Mouse (Mus musculus): ENCODE data around the gene Pttg1. TPM values are rescaled to one million over a fixed set of nuclear protein-coding genes. Genes with fewer than 3 reads are reported as not detected.

Gene Pttg1
- polyA plus RNA-seq, 1 experiment from 2014 or later, result 101 TPM

DNA sequence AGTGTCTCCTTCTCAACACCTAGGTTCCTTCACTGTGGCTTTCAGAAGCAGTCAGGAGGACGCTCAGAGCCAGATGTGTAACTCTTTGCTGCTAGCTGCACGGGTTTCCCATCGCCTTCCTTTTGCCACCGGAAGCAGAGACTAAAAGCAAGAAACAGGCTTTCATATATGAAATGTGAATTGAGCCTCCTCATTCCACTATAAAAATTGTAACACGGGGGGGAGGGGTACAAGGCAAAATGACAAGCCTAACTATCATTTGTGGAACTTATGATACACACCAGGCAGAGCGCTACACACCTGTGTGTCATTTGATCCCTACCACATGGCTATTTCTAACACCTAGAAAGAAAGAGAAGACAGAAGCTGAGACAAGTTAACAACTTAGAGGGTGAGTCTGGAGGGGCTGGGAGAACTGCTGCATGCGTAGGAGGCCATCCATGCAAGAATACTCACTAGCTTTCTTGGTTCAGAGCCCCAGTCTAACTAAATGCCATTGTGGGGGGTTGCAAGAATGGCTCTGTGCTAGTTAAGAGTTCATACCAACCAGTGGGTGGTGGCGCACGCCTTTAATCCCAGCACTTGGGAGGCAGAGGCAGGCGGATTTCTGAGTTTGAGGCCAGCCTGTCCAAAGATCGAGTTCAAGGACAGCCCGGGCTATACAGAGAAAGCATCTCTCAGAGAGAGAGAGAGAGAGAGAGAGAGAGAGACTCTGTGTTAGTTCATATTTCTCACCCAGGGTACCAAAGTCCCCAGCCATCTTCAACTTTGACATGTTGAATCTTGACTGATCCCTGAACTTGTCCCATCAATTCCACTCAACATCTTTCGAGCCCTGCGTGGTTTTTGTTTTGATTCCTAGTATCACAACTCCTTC, 38.8 kb downstream of the Pttg1 start:
- Histone ChIP-seq H3K4me3 (no peak overlapping the region), H3K27ac (no peak overlapping the region), H3K4me1 (peaks cover 5% of the 10 kb centered on the region; the same call in 1 of the 2 replicates), H3K27me3 (no peaks in the 10 kb centered on the region), H3K4me2 (replicated peaks) (no peak overlapping the region), H3K9ac (no peak overlapping the region), H3K9me3 (no peaks in the 10 kb centered on the region), H3K36me3 (no peaks in the 10 kb centered on the region)
- no peak for ATAC-seq (ENCODE audit: insufficient number of reproducible peaks, insufficient read depth, low FRiP score, low TSS enrichment)
- 92% methylated on average over 14 of the region's 14 CpGs for WGBS

DNA sequence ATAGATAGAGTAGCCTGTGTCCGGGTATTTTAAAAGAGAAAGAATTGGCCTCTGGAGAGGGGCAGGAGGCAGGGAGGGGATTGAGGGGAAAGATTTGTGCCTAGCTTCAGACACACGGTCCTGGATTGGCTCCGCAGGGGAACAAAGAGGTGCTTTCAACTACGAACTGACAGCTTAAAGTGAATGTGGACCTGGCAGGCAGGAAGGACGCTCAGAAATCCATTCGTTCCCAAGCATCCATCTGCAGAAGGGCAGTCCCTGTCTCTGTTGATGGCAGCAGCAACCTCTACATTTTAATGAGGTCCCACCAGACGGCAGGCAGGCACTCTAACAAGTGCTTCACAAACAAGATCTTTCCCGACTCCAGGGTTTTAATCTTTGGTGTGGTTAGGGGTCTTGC, 40.3 kb downstream of the Pttg1 start:
- peak overlapping the region; percentile 60 for H3K4me2 ChIP-seq (replicated peaks)
- no peak overlapping the region for H3K27ac ChIP-seq
- peak overlapping the region; percentile 31 for H3K4me3 ChIP-seq
- no peaks in the 10 kb centered on the region for H3K36me3 ChIP-seq
- H3K27me3 ChIP-seq, result no peaks in the 10 kb centered on the region
- H3K9me3 ChIP-seq, result no peaks in the 10 kb centered on the region
- no peak for ATAC-seq (ENCODE audit: insufficient number of reproducible peaks, insufficient read depth, low FRiP score, low TSS enrichment)
- peaks cover 5% of the 10 kb centered on the region; the same call in 1 of the 2 replicates for H3K4me1 ChIP-seq
- 1% methylated on average over 8 of the region's 8 CpGs for WGBS
- 0 out of 2 replicates have a peak overlapping the region, but pooled peaks have one; percentile 20 for H3K9ac ChIP-seq

DNA sequence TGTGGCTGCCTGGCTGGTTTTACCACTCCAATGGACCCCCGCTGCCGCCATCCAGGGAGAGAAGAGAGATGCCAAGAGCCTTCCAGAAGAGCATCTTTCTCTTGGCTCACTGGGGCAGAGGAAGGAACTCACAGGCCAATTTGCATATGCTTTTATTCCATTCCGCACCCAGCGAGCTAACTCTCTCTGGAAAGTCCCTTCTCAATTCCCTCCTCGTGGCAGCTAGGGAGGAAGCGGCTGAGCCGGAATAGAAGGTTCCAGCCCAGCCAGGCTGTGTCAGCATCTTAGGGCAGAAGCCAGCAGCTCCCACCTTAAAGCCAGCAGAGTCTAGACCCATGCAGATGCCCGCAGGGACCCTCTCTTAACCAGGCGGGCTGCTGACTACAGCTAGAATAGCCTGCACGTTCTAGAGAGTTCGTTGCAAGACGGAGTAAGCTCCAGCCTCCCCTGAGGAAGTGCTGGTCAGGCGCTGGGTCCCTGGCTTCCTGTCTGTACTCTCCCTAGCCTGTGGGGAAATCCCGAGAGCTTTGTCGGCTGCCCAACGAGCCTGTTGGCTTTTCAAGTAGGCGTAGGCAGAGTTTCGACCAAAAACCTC, 40.9 kb downstream of the Pttg1 start:
- 2% methylated on average over 18 of the region's 18 CpGs for WGBS
- peak; percentile 72; the same call in 1 of the 2 replicates for ATAC-seq (ENCODE audit: insufficient number of reproducible peaks, insufficient read depth, low FRiP score, low TSS enrichment)
- H3K27me3 ChIP-seq, result no peaks in the 10 kb centered on the region

DNA sequence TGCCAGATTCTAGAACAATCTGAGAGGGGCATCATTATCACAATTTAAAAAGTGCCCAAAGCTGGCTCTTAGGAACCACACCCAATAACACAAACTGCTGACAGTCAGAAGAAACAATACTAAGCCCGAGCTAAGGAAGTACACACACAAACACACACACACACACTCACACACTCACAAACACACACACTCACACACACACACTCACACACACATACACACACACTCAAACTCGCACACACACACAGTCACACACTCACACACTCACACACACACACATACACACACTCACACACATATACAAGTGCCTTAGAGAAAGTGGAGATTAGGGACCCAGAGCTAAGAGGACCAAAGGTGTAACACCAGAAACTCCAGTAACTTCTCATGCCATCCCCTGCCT, 42.5 kb downstream of the Pttg1 start:
- Histone ChIP-seq H3K4me1 (peaks cover 5% of the 10 kb centered on the region; the same call in 1 of the 2 replicates), H3K9ac (no peak overlapping the region), H3K36me3 (no peaks in the 10 kb centered on the region), H3K4me2 (replicated peaks) (no peak overlapping the region), H3K27me3 (no peaks in the 10 kb centered on the region), H3K4me3 (no peak overlapping the region), H3K27ac (no peak overlapping the region), H3K9me3 (no peaks in the 10 kb centered on the region)
- WGBS, result 80% methylated on average over 2 of the region's 2 CpGs
- ATAC-seq (ENCODE audit: insufficient number of reproducible peaks, insufficient read depth, low FRiP score, low TSS enrichment), result no peak

More for the DNA sequence above, 40.9 kb downstream of the Pttg1 start:
- Histone ChIP-seq H3K4me1 (peaks cover 5% of the 10 kb centered on the region; the same call in 1 of the 2 replicates), H3K9ac (0 out of 2 replicates have a peak overlapping the region, but pooled peaks have one; percentile 20), H3K4me2 (replicated peaks) (peak overlapping the region; percentile 60), H3K36me3 (no peaks in the 10 kb centered on the region), H3K9me3 (no peaks in the 10 kb centered on the region), H3K4me3 (peak overlapping the region; percentile 31), H3K27ac (no peak overlapping the region)

DNA sequence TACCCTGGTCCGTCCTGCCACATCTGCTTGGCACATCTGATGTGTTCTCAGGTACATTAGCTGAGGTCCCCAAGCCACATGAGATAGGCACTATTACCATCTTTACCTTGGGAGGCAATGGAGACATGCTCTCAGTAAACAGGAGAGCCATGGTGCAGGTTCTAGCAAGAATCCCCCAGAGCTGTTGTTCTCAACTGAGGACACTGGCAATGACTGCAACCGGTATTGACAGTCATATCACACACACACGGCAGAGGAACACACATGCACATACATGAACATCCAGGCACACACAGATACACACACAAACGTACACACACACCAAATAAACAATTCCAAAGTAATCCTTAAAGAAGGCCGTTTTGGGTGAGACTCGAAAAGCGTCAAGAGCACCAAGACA, 45.1 kb downstream of the Pttg1 start:
- H3K9ac ChIP-seq, result no peak overlapping the region
- H3K9me3 ChIP-seq, result no peaks in the 10 kb centered on the region
- WGBS, result 91% methylated on average over 7 of the region's 7 CpGs
- peaks cover 5% of the 10 kb centered on the region; the same call in 1 of the 2 replicates for H3K4me1 ChIP-seq
- no peak overlapping the region for H3K27ac ChIP-seq
- no peaks in the 10 kb centered on the region for H3K27me3 ChIP-seq
- H3K4me2 ChIP-seq (replicated peaks), result no peak overlapping the region
- no peaks in the 10 kb centered on the region for H3K36me3 ChIP-seq
- no peak overlapping the region for H3K4me3 ChIP-seq
- no peak for ATAC-seq (ENCODE audit: insufficient number of reproducible peaks, insufficient read depth, low FRiP score, low TSS enrichment)

DNA sequence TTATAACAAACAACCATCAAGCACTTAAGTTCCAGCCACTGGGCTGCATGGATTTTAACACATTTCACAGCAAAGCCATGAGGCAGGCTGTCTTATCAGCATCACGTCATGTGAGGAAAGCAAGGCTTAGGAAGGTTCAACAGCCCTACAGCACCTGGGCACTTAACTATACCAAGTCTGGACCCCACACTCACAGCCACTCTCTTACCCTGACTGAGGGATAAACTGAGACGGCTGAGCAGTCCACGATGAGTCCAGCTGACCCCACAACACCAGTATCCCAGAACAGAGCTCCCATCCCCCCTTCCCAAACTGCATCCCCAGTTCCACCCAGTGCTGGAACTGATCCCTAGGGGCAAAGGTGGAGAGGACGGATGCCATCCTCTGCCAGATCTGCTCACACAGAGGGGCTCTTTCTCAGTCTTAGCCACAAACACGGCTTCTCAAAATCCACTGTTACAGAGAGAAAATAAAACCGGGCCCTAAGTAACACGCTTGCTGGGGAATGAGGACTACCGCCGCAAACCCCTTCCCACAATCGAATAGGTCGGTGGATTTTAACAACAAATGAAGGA, 46.1 kb downstream of the Pttg1 start:
- no peak overlapping the region for H3K4me2 ChIP-seq (replicated peaks)
- WGBS, result 77% methylated on average over 11 of the region's 11 CpGs

DNA sequence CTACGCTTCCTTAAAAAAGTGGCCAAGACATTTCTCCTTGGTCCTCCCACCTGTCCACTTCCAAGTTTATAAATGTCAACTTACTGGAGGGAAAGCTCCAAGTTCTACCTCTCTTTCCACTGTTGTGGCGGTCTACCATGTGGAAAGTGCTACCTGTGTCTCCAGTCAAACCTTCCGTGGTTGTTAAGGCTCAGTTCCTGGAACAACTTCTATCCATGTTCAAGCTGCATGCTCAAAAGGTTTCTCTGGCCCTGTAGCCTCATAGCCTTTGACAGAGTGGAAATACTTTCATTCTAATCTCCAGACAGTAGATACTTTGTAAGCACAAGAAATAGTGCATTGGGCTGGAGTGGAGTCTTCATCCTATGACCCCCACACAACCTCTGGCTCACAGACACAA, 46.6 kb downstream of the Pttg1 start:
- WGBS, result 90% methylated on average over 3 of the region's 3 CpGs
- ATAC-seq (ENCODE audit: insufficient number of reproducible peaks, insufficient read depth, low FRiP score, low TSS enrichment), result no peak
- Histone ChIP-seq H3K27me3 (no peaks in the 10 kb centered on the region), H3K36me3 (no peaks in the 10 kb centered on the region), H3K9ac (no peak overlapping the region), H3K27ac (no peak overlapping the region), H3K4me1 (no peaks in the 10 kb centered on the region), H3K4me2 (replicated peaks) (no peak overlapping the region), H3K9me3 (no peaks in the 10 kb centered on the region), H3K4me3 (no peak overlapping the region)

More for the DNA sequence above, 46.1 kb downstream of the Pttg1 start:
- Histone ChIP-seq H3K4me1 (peaks cover 3% of the 10 kb centered on the region; the same call in 1 of the 2 replicates), H3K27me3 (no peaks in the 10 kb centered on the region), H3K9ac (no peak overlapping the region), H3K4me3 (no peak overlapping the region), H3K9me3 (no peaks in the 10 kb centered on the region), H3K36me3 (no peaks in the 10 kb centered on the region), H3K27ac (no peak overlapping the region)
- ATAC-seq (ENCODE audit: insufficient number of reproducible peaks, insufficient read depth, low FRiP score, low TSS enrichment), result no peak

DNA sequence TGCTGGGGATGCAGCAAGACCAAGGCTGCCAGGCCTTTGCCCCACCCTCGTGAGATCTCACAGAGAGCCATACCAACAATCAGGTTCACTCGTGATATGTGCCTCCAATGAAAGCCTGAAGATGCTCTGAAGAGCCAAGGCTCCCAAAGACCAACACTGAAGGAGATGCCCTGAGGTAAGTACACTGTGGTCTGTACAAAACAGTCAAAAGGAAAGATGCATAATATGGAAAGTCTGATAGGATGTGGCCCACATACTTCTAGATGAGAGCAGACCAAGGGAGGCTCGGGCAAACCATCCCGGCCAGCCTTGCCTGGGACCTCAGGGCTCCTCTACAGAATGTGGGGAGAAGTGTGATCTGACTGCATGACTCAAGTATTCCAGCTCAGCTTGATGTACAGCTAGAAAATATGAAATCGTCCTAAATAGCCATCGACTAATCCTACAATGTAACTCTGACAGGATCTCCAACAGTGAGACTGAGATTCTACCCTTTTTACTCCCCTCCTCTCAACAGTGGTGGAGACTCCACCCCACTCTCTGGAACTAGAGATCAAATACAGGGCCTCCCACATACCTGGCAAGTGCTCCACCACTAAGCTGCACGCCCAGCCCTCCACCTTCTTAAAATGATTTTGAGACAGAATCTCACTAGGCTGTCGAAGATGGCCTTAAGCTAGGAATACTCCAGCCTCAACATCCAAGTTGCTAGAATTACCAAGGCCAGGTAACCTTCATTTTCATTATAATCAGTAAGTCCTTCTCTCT, 48.8 kb downstream of the Pttg1 start:
- 83% methylated on average over 8 of the region's 8 CpGs for whole genome bisulfite sequencing

DNA sequence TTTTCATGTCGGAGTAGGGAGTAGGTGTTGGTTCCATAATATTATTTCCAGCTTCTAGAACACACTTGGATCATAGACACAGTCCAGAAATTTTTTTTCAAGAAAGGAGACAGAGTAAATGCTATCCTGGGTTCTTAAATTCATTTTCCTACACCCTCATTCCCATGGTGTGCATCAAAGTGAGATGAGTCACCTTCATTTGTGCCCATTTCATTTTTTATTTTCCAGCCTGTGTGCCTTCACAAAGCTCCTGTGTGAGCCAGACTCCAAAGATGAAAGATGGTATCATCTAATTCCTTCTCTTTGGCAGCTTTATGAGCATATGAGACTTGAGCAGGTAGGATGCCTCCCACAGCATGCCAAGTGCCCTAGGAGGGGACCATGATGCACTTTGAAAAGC, 49.5 kb downstream of the Pttg1 start:
- no peak for ATAC-seq (ENCODE audit: insufficient number of reproducible peaks, insufficient read depth, low FRiP score, low TSS enrichment)
- Histone ChIP-seq H3K36me3 (no peaks in the 10 kb centered on the region), H3K27me3 (no peaks in the 10 kb centered on the region), H3K9ac (no peak overlapping the region), H3K4me1 (no peaks in the 10 kb centered on the region), H3K4me2 (replicated peaks) (no peak overlapping the region), H3K9me3 (no peaks in the 10 kb centered on the region), H3K27ac (no peak overlapping the region), H3K4me3 (no peak overlapping the region)
- WGBS, result 92% methylated on average over 1 of the region's 1 CpGs

More for the DNA sequence above, 48.8 kb downstream of the Pttg1 start:
- Histone ChIP-seq H3K4me1 (no peaks in the 10 kb centered on the region), H3K9ac (no peak overlapping the region), H3K4me3 (no peak overlapping the region), H3K27ac (no peak overlapping the region), H3K4me2 (replicated peaks) (no peak overlapping the region), H3K27me3 (no peaks in the 10 kb centered on the region), H3K36me3 (no peaks in the 10 kb centered on the region), H3K9me3 (no peaks in the 10 kb centered on the region)
- no peak for ATAC-seq (ENCODE audit: insufficient number of reproducible peaks, insufficient read depth, low FRiP score, low TSS enrichment)

DNA sequence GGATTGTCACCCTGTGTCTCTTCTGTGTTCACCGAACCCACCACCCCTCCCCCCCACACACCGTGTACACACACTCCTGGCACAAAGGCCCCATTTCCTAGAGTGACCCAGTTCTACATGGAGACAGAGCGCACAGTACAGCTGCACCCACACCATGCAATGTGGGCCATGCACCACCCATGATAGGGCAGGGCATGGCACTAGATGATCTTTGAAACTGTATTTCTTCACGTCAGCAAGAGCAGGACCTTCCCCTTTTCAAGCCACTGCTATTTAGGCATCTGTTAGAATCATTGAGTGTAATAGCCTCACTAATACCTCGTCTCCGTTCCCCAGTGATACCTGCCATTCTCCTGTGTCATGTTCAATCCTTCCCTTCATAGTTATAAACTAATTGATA, 51.1 kb downstream of the Pttg1 start:
- H3K4me1 ChIP-seq, result no peaks in the 10 kb centered on the region
- 82% methylated on average over 6 of the region's 6 CpGs for WGBS
- ATAC-seq (ENCODE audit: insufficient number of reproducible peaks, insufficient read depth, low FRiP score, low TSS enrichment), result no peak
- H3K9ac ChIP-seq, result no peak overlapping the region
- no peak overlapping the region for H3K4me3 ChIP-seq
- H3K27ac ChIP-seq, result no peak overlapping the region
- H3K36me3 ChIP-seq, result no peaks in the 10 kb centered on the region
- H3K9me3 ChIP-seq, result no peaks in the 10 kb centered on the region
- no peaks in the 10 kb centered on the region for H3K27me3 ChIP-seq
- no peak overlapping the region for H3K4me2 ChIP-seq (replicated peaks)

DNA sequence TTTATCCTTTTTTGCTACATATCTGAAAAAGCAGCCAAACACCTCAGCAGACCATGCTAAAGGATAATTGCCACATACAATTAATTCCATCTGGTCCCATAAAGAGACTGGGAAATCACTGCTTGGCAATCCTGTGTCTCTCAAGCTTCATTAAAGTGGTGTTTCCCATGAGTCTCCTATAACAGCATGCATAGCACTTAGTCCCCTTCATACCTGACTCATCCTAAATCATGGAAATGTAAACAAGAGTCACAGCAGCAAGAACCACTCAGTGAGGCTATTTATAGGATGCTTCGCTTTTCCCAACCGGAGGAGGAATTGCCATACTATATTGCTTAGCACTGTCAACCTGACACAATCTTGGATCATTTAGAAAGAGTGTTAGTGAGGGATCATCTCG, 52.7 kb downstream of the Pttg1 start:
- H3K4me3 ChIP-seq, result no peak overlapping the region
- 89% methylated on average over 3 of the region's 3 CpGs for WGBS
- ATAC-seq (ENCODE audit: insufficient number of reproducible peaks, insufficient read depth, low FRiP score, low TSS enrichment), result no peak

More for the DNA sequence above, 52.7 kb downstream of the Pttg1 start:
- no peaks in the 10 kb centered on the region for H3K36me3 ChIP-seq
- H3K4me2 ChIP-seq (replicated peaks), result no peak overlapping the region
- H3K4me1 ChIP-seq, result no peaks in the 10 kb centered on the region
- H3K9ac ChIP-seq, result no peak overlapping the region
- no peaks in the 10 kb centered on the region for H3K27me3 ChIP-seq
- no peak overlapping the region for H3K27ac ChIP-seq
- H3K9me3 ChIP-seq, result no peaks in the 10 kb centered on the region
